Mouse (Mus musculus) ovary, postnatal 36 days (tissue): Measurements from ENCODE around the gene Plcg1.

ENCODE experiments used
- DNase-seq: peaks from one replicate; pipeline ENCODE4 v3.0.0; 2022; ENCODE audit warnings: low spot score, mixed read lengths

Plcg1 gene

DNA sequence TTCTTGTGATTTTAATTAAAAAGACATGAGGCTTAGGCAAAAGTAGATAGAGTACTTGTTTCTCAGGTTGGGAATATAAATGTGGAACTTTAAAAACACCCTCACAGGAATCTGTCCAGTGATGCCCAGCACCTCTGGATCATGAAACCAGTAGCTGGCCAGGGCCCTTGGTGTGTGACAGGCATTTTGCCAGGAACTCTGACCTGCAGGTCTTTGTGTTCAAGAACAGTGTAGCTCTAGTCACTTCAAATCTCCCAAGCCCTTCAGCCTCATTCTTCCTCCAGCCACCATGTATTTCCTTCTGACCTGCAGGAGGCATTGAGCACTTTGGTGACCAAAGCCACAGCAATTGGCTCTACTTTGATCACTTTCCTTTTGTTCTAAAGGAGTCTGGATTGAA lies 39.3 kb downstream of the Plcg1 start:
- no peak for DNase-seq

DNA sequence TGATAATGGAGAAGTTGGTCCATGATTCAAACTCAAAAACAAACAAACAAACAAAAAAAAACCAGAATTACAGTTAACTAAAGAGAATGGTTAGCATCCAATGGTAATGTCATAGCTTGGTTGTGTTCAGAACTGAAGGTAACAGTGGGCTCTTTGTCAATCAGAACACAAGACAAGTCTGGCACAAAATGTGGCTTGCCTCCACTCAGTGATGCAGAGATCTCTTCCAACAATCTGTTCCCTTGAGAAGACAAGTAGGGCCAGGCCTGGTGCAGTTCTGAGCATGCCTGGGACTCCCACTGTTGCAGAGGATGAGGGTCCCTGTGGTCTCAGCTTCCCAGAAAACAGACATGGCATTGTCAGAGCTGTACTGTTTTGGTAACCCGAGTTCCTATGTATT lies 39.8 kb downstream of the Plcg1 start:
- no peak for DNase-seq

DNA sequence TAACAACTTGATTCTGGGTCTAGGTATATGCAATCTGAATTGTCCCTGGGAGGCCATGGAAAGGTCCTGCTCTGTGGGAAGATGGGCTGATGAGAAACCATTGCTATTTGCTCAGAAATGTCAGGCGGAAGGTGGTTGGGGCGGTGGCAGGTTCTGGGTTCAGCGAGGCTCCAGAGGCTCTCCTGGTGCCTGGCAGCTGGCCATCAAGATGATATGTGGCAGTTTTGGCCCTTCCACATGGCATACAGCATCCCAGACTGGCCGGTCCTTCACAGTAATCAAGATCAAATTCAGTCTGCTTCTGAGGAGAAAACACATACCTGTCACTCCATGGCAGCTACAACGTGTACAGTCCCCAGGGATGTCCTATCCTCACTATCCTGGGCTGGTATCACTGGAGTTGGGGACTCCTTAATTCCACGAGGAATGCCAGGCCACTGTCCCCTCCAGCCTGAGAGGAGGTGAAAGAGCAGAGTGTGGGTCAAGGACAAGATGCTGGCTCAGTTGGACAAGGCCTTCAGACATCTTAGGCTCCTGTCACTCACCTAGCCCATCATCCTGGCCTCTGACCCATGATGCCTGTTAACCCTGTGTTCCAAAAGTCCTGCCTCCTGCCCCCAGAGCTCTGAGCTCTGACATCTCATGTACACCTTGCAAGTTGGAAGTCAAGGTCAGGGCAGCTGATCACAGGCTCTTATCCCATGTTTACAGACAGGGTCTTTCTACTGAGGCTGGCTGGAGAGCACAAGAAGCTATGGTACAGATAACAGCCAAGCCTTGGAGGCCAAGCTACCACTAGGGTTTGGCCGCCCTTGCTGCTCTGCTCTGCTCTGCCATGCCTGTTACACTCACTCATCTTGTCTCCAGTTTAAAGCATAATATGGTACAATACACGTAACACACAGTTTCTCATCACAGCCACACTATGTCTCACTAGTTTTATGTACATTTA lies 40.5 kb downstream of the Plcg1 start:
- DNase-seq, result no peak

DNA sequence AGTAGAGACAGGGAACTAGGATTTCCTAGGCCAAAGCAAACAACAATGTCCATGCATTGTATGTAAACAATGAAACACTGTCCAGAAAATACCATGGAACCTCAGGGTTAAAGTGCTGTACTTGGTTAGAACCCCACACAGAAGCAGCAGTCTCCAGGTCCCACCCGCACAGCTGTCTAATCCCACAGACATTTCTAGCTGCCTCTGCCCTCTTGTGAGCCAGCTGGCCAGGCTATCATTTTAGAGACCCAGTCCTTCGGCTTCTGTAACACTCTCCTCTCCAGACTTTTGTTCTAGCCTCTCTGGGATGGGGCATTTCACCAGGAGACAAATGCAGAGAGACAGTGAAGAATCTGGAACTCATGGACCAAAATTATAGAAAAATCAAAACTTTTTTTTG lies 46.9 kb downstream of the Plcg1 start:
- DNase-seq, result no peak

DNA sequence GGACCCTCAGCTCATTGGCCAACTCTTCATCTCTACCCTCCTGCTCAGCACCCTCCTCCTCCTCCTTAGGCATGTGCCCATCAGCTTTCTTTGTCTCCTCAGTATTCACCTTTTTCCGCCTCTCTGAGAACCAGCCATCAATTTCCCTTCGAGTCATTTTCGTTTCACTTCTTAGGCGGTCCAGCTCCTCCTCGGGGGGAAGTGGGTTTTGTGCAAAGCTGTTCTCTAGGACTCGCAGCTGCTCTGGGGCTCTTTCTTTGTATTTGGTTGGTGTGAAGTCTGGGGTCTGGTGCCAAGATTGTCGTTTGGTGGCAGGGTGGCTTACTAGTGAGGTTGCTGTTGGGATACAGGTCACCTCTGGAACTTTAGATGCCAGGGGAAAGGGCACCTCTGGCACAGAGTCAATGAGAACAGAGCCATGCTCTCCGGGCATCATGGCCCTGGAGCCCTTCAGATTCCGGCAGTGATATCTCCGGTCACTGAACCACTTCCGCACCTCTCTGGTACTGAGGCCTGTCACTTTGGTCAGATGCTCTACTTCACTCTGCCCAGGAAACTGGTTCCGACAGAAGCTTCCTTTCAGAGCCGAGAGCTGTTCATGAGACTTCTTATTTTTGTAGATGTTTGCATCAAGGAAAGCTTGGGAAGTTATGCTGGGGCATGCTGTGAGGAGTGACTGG lies 49.2 kb downstream of the Plcg1 start:
- DNase-seq, result no peak

DNA sequence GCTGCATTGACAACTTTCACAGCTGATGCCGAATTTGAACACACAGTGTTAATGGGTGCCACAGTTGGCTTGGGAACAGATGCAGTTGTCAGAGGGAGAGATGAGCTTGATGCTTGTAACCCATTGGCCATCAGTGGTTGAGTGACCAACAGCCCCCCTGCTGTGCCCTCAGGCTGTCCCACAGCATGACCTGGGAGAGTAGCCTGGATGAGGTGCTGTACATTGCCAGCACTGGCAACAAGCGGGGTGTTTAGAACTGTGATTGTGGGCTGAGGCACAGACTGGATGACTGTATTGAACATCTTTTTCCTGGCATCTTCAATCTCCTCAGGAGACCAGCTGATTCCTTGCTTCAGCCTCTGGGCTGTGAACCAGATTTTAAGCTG lies 49.7 kb downstream of the Plcg1 start:
- DNase-seq, result no peak

DNA sequence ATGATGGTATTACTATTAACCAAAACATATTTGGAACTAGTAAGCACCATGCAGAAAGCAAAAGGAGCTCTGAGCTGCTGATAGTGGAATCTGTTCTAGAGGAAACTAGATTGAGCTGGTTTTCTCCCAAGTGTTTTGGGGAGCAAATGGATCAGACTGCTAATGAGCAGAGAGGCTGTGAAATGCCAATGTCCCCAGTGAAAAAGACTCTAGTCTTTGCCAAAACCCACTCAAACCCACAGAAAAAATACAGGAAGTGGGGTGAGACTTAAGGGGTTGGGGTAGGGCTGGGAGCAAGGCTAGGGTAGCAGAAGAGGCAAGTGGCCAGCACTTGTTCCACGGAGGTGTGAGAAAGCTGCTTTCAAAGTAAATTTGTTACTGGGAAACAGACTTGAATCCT lies 55.2 kb downstream of the Plcg1 start:
- no peak for DNase-seq

DNA sequence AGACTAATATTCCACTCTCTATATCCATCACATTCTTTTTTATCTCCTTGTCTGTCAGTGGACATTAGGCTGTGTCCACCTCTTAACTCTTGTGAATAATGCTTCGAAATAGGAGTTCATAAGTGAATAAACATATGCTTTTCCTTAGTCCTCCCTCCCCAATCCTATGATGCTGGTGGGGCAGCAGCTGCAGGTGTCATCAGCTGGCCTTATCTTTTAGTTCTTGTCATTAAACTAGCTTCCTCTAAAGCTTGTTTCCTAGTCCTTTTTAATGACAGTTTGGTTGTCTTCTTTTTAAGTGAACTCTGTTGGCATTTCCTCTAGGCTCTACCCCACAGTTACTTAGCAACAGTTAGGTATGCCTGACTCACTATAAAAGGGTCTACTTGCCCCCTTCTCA lies 57.9 kb downstream of the Plcg1 start:
- no peak for DNase-seq

DNA sequence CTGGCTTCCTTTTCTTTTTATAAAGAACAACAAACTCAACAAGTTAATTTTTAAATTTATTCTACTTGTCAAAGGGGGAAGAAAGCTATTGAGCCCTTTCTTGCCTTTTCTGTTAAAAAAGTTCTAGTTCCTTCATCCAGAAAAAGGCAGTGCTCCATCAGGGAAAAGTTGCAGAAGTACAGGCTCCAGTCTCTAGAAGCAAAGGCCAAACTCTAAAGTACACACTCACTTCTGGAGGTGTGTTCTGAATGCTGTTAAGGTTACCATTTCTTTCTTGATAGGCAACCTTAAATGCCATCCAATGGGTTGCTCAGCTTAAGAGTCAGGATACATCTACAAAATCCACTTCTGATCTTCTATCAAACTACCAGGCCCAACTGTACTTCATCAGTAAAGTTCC lies 58.6 kb downstream of the Plcg1 start:
- DNase-seq, result no peak

DNA sequence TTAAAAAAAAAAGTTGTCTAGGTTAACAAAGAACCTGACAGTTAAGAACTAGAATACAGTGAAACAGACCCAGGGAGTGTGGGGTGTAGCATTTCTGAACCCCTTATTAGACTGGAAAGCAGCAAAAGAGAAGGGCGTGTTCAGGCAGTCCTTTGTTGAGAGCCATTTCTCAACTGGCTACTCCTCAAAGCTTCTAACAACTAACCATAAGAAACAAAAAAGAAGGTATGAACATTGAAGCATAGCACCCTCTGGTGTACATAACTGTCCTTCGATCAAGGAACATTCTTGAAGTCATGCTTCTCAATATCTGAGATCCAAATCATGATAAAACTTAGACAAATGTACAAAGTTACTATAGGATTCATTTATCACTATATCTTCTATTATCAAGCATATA lies 62.0 kb downstream of the Plcg1 start:
- no peak for DNase-seq

DNA sequence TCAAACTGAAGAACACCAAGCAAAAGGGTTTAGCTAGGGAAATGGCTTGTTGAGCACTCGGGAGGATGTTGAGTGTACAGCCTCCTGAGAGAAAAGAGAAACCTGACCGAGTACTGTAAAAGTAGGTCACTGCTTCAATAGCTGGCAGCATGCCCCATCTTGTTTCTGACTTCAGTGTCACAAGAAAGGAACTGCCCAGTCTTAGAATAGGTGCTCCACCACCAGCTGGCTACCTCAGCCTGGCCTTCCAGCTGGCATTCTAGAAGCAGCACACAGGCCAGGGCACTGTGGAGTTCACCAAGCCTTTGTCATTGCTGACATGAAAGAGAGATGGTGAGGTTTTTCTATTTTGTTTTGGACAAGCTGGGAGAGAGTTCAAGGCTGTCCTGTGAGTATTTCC lies 65.9 kb downstream of the Plcg1 start:
- DNase-seq, result peak; percentile 43

DNA sequence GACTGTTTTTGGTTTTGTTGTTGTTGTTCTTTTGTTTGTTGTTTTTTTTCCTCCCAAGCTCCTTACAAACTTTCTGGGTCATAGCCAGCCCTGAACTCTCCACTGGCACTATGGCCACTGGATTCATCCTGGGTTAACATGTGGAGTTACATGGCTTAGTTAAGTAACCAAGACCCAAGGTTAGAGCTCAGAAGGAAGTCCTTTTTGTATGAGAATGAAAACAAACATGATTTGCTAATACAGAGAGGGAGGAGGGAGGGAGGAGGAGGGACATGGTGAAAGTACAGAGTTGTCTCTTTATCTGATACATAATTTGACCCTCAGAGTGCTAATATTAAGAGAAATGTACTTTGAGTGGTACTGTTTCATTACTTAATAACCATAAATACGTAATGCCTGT lies 67.1 kb downstream of the Plcg1 start:
- no peak for DNase-seq

DNA sequence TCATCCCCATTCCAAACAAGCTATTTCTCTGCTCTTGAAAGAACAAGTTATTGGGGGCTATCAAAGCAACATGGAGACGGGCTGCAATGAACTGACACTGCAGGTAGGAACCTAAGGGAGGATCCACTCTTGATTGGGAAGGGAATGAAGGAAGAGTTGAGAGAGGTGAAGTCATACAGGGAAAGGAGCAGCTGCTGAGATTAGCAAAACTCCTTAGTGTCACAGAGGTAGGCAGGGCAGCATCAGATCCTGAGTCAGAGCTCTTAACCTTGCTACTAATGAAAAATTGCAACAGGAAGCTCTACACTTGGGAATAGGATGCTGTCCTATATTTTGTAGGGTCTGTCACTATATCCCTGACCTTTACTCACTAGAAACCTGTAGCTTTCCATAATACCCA lies 69.9 kb downstream of the Plcg1 start:
- no peak for DNase-seq

DNA sequence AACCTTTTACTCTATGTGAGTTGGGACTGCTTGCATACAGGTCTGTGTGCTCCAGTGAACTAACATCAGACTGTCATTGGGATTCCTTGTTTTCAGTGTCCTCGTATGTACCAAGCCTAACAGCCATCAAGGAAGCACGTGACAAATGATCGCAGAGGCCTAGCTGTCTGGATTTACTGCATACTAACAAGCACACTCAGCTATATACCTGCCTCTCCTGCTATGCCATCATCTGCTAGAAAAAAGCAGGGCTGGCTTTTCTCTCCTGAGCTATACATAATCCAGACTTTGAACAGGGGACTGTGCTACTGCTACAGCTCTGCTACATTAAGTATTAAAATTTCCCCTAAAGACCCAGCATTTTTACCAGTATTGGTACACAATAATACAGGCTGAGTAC lies 71.2 kb downstream of the Plcg1 start:
- no peak for DNase-seq

DNA sequence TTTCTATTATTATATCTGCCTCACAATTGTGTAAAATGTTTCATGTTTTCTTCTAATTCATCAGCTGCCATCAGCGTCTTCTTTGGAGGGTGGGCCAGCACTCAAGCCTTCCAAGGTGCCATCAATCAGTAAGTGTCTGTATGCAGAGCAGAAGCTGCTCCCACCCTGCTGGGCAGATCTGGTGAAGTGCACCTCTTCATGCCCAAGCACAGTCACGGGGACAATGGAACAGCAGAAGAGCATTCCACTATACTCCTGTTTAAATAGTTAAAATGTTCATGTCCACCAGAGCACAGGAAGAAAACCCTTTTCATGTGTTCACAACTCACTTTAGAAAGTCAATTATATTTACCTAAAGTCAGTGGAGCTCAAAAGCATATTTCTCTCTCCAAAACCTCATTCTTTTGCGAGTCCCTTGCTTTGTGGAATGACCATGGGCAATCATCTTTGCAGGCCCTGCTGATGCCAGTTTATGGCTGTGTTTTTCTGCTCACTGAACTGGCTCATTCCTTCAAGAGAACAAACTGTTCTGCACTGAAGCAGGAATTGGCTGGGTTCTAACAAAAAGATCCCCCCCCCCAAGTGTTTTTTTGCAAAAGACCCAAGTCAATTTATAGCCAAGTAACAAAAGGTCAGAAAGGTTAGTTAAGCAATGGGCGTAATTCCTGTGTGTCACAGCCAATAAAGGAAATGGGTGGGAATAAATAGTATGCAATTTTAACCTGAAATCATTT lies 73.9 kb downstream of the Plcg1 start:
- no peak for DNase-seq

DNA sequence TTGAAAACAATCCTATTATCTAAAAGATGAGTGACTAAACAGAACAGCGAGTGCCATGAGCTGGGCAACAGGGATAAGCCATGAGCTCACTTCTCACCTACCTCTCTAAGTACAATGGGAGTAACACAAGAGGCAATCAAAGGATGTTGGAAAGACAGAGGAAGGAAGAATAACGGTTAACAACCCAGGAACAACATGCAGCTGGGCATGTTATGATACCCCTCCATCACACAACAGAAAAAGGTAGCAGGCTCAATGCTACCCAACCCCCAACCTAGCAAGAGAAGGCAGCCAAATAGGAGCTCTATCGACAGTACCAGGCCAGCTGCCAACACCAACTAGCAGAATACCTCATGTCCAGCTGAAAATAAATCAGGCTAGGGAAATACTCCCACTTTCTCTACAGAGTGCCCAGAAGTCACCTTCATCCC lies 75.0 kb downstream of the Plcg1 start:
- DNase-seq, result peak; percentile 45

DNA sequence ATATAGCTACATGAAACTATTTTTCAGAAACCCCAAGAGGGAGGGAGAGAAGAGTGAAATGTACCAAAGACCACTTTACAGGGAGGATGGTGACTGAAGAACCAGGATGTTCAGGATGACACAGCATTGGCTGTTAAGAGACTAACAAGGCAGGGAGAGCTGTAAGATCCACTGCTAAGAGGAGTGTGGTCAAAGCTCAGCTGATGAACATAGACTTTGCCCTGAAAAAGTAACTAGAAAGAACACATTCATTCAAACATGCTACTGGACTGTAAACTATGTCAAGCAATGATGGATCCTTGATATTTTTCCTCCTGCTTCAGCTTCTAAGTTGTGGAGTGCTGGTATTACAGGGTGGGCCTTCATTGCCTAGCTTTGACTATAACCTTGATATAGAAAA lies 79.3 kb downstream of the Plcg1 start:
- no peak for DNase-seq

DNA sequence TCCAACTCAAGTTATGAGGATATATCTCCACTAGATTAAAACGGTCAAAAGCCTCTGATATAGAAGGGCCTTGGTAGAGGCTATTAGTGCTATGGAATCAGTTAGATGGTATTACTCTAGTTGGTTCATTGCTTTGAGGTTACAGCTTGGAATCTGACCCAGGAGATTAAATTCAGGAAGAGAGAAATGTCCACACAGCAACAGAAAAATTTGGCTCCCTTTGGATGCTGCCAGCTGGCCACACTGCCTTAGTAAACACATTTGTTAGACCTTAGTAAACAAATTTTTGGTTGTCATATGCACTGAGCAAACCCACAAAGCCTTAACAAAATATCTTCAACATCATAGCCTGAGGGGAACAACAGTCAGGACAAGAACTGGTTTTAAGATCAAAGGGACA lies 79.7 kb downstream of the Plcg1 start:
- DNase-seq, result no peak
